Mouse (Mus musculus) thymus, adult 2 months (tissue): ENCODE data around the gene Gas2l1. TPM values are rescaled to one million over a fixed set of nuclear protein-coding genes. Genes with fewer than 3 reads are reported as not detected.
A peak's percentile ranks its signal among the peaks of the same experiment; 100 is the strongest.
"Not testable (repeated sequence)": the region's sequence is repeated elsewhere in the genome, so short reads cannot be mapped to it uniquely, and the experiment has no call there.

Experiments used
- DNase-seq: peaks from one replicate; pipeline ENCODE4 v3.0.0; 2021
- H3K27ac ChIP-seq: fragments of 200-500 bp; 2 replicates; pipeline ENCODE4 v1.5.1; 2012; ENCODE audit warnings: low read length, control low read depth; ENCODE audit not compliant: control insufficient read depth, insufficient read depth
- H3K27me3 ChIP-seq: fragments of 200-500 bp; 2 replicates; pipeline ENCODE4 v1.6.1; 2012; ENCODE audit warnings: mild to moderate bottlenecking, low read length, moderate library complexity, mixed read lengths; ENCODE audit not compliant: control insufficient read depth, insufficient read depth
- H3K36me3 ChIP-seq: fragments of 200-500 bp; 2 replicates; pipeline ENCODE4 v1.6.1; 2012; ENCODE audit warnings: mild to moderate bottlenecking, low read length, moderate library complexity; ENCODE audit not compliant: control insufficient read depth, insufficient read depth
- H3K4me1 ChIP-seq: fragments of 200-500 bp; replicated peaks from 2 replicates; pipeline ENCODE4 v1.6.1; 2012; ENCODE audit warnings: low read length; ENCODE audit not compliant: control insufficient read depth, insufficient read depth
- H3K4me3 ChIP-seq: fragments of 200-500 bp; 2 replicates; pipeline ENCODE4 v1.5.1; 2012; ENCODE audit warnings: mild to moderate bottlenecking, low read length, control low read depth, moderate library complexity; ENCODE audit not compliant: control insufficient read depth, insufficient read depth
- CTCF ChIP-seq: fragments of 200-500 bp; IDR thresholded peaks from 2 replicates; pipeline ENCODE4 v1.5.1; 2012; ENCODE audit warnings: mild to moderate bottlenecking, control low read depth, low read length, moderate library complexity, borderline replicate concordance; ENCODE audit not compliant: control insufficient read depth, poor library complexity, insufficient read depth; ENCODE audit errors: extremely low read depth
- POLR2A ChIP-seq: fragments of 200-500 bp; IDR thresholded peaks from 2 replicates; pipeline ENCODE4 v1.6.1; 2012; ENCODE audit warnings: mild to moderate bottlenecking, low read length, control low read depth, moderate library complexity; ENCODE audit not compliant: control insufficient read depth, poor library complexity, insufficient read depth; ENCODE audit errors: extremely low read depth
- WGBS: fragments of 180-500 bp; shearing (Covaris S2); methylation state at CpG from one replicate; pipeline ENCODE4 v1.1.7; 2018; 5-methylcytosine and 5-hydroxymethylcytosine counted together
- polyA plus RNA-seq: library from polyadenylated mRNA; depleted of rRNA; stranded (reverse); fragments of >200 nt; gene quantifications from 2 replicates; pipeline ENCODE4 v1.2.3, GENCODE M21; 2012

The Gas2l1 gene
- polyA plus RNA-seq, 1 experiment, result 24.9 TPM

DNA sequence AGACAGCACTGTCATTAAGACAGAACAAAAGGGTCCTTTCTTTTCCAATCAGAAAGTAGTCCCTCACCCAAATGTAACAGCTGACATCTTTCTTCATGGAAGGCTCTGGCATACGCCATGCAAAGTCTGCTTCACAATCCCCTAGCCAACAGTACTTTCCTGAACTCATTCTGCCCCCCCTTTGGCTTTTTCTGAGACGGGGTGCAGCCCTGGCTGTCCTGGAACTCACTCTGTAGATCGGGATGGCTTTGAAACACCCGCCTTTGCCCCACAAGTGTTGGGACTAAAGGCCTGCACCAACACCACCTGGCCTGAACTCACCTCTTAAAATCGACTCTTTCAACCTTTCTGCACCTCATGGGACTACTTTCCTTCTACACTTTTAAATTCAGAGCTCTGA is 30.8 kb upstream of the Gas2l1 start:
- Histone ChIP-seq H3K4me3 (no peak overlapping the region), H3K27ac (no peak overlapping the region), H3K27me3 (no peaks in the 10 kb centered on the region), H3K36me3 (peaks cover 26% of the 10 kb centered on the region), H3K4me1 (peaks cover 15% of the 10 kb centered on the region)
- WGBS, result 63% methylated on average over 5 of the region's 5 CpGs
- no peak for DNase-seq
- TF ChIP-seq CTCF (no peak), POLR2A (no peak)

GRCm38 (mm10) chr11:5091706-5092105 is 26.6 kb upstream of the Gas2l1 start:
- WGBS, result 79% methylated on average over 2 of the region's 2 CpGs
- TF ChIP-seq CTCF (no peak), POLR2A (no peak)
- peaks cover 65% of the 10 kb centered on the region for H3K36me3 ChIP-seq

DNA sequence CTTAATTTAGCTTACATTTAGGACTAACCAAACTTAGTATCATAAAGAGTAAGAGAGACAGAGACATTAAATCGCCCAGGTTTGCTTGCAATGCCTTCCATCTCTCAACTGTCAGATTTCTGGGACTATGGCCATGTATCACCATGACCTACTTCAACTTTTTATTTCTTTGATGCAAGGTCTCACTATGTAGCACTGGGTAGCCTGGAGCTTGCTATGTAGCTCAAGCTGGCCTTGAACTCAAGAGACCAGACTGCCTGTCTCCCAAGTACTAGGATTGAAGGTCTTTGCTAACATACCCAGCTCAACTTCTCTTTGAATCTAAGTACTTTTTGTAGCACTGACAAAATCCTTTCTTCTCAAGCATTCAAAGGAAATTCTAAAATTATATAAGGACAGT is 24.0 kb upstream of the Gas2l1 start:
- H3K4me1 ChIP-seq, result no peaks in the 10 kb centered on the region
- H3K36me3 ChIP-seq, result peaks cover 91% of the 10 kb centered on the region
- no peak overlapping the region for H3K4me3 ChIP-seq
- no peak overlapping the region for H3K27ac ChIP-seq
- no peaks in the 10 kb centered on the region for H3K27me3 ChIP-seq
- 94% methylated on average over 1 of the region's 1 CpGs for WGBS
- no peak for DNase-seq
- no peak for TF ChIP-seq POLR2A
- TF ChIP-seq CTCF, result no peak

More at GRCm38 (mm10) chr11:5091706-5092105, 26.6 kb upstream of the Gas2l1 start:
- Histone ChIP-seq H3K27me3 (no peaks in the 10 kb centered on the region), H3K4me3 (no peak overlapping the region), H3K4me1 (peaks cover 3% of the 10 kb centered on the region), H3K27ac (no peak overlapping the region)
- no peak for DNase-seq

- H3K36me3 ChIP-seq, result peaks cover 78% of the 10 kb centered on the region
- not testable (repeated sequence) for H3K4me1 ChIP-seq, H3K27ac ChIP-seq, H3K27me3 ChIP-seq, H3K4me3 ChIP-seq, DNase-seq
- WGBS, result 94% methylated on average over 4 of the region's 5 CpGs
Observed at GRCm38 (mm10) chr11:5076843-5077242, 11.7 kb upstream of the Gas2l1 start.

DNA sequence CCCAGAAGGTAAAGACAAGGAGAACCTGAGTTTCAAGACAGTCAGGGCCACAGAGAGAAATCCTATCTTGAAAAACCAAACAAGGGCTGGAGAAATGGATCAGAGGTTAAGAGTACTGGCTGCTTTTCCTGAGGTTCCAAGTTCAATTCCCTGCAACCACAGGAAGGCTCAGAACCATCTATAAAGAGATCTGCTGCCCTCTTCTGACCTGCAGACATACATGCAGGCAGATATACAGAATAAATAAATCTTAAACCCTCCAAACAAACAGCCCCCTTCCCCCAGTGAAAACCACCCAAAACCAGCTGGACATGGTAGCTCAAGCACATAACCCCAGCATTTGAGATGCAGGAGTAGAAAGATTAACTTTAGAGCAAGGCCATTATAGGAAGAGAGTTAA is 10.6 kb upstream of the Gas2l1 start:
- Histone ChIP-seq H3K27ac (no peak overlapping the region), H3K27me3 (no peaks in the 10 kb centered on the region), H3K36me3 (peaks cover 81% of the 10 kb centered on the region), H3K4me1 (no peaks in the 10 kb centered on the region), H3K4me3 (no peak overlapping the region)
- TF ChIP-seq POLR2A (no peak), CTCF (no peak)
- no peak for DNase-seq

GRCm38 (mm10) chr11:5074882-5075281 is 9.8 kb upstream of the Gas2l1 start:
- Histone ChIP-seq H3K4me1 (no peaks in the 10 kb centered on the region), H3K4me3 (no peak overlapping the region), H3K27me3 (no peaks in the 10 kb centered on the region), H3K27ac (no peak overlapping the region), H3K36me3 (peaks cover 79% of the 10 kb centered on the region)
- no peak for TF ChIP-seq CTCF
- no peak for TF ChIP-seq POLR2A
- DNase-seq, result peak; percentile 43
- 81% methylated on average over 4 of the region's 4 CpGs for WGBS

DNA sequence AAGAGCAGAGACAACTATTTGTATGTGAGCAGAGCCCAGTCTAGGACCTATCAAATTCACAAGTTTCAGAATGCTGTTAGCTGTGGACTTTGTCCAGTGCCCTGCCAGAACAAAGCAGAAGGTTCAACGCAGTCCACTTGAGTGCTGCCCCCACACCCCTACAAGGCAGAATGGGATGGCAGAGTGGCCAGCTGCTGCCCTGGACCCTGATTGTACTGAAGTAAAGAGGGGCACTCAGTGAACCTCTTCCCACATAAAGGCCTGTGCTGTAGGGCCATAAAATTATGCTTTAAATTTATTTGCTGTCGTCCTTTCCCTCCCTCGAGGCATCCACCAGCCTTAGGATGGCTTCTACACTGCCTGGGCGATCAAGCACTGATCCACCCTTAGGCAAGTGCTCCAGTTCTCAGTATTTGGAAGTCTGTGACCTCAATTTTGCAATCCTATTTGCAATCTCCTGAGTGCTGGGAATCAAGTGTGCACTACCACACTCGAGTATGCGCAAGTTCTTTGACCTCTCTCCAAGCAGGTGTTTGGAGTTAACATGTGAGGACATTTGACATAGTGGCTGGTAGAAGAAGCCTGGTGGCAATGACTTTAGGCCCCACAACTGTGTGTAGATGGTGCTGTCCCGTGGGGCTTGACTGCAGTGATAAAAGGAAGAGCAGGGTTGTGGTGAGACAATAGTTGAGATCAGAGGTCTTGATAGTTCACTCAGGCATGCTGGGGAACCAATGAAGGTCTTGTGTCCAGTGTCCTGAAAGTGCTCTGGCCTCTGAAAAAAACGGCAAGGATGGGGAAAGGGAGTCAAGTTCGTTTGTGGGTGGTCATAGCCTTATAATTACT is 3.2 kb upstream of the Gas2l1 start:
- WGBS, result 82% methylated on average over 9 of the region's 9 CpGs
- Histone ChIP-seq H3K27ac (no peak overlapping the region), H3K4me3 (no peak overlapping the region), H3K4me1 (peaks cover 6% of the 10 kb centered on the region), H3K27me3 (peaks cover 14% of the 10 kb centered on the region), H3K36me3 (peaks cover 50% of the 10 kb centered on the region)
- DNase-seq, result no peak
- TF ChIP-seq CTCF (no peak), POLR2A (no peak)

DNA sequence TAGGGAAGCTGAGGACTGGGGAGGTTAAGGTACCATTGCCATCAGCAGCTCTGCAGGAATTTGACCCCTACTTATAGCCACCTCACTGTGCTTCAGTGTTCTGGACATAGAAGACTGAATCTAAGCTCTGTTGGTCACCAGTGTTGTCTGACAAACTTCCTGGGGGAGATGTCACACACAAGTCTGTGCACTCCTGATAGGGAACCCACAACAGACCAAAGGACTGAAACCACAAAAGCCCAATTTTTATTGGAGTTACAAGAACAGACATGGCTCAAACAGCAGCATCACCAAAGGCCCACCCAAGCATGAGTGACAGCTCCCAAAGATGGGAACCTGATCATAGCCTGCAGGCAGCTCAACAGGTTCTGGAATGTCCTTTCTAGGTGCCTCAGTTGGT is 1.9 kb upstream of the Gas2l1 start:
- no peak overlapping the region for H3K27ac ChIP-seq
- H3K36me3 ChIP-seq, result peaks cover 37% of the 10 kb centered on the region
- TF ChIP-seq CTCF (no peak), POLR2A (no peak)
- H3K4me3 ChIP-seq, result no peak overlapping the region
- no peak for DNase-seq
- peaks cover 7% of the 10 kb centered on the region for H3K4me1 ChIP-seq
- peaks cover 17% of the 10 kb centered on the region for H3K27me3 ChIP-seq
